Mouse (Mus musculus) monocyte, adult 59 days (primary cell): ENCODE data around the gene Agap3. TPM values are rescaled to one million over a fixed set of nuclear protein-coding genes. Genes with fewer than 3 reads are reported as not detected.

Experiments used
- total RNA-seq, 2 experiments: library from RNA; stranded (reverse); gene quantifications; one replicate each; pipeline ENCODE4 v1.2.4; 2023

Agap3 gene
- 10 to 100 TPM; 58.6 to 61.2 TPM for total RNA-seq

DNA sequence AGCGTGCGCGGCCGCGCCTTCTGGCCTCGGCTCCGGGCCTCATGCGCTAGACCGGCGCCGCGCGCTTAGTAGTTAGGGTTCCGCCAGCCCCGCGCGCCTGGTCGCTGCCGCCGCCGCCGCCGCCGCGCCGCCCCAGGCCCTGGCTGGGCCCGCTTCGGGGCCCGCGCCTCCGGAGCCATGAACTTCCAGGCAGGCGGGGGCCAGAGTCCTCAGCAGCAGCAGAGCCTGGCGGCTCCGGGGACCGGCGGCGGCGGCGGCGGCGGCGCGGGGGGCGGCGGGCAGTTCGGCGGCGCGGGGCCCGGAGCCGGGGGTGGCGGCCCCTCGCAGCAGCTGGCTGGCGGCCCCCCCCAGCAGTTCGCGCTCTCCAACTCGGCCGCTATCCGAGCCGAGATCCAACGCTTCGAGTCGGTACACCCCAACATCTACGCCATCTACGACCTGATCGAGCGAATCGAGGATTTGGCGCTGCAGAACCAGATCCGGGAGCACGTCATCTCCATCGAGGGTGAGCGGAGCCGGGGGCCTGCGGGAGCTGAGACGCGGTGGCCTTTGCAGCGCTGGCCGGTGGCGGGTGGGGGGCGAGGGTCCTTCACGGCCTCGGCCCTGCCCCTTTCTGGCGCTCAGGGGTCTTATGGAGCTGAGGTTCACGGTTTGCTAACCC lies at the start of gene Agap3:
Gene Agap3, plus strand, starts transcription at position 148 of the 661 bp plus-strand sequence.

DNA sequence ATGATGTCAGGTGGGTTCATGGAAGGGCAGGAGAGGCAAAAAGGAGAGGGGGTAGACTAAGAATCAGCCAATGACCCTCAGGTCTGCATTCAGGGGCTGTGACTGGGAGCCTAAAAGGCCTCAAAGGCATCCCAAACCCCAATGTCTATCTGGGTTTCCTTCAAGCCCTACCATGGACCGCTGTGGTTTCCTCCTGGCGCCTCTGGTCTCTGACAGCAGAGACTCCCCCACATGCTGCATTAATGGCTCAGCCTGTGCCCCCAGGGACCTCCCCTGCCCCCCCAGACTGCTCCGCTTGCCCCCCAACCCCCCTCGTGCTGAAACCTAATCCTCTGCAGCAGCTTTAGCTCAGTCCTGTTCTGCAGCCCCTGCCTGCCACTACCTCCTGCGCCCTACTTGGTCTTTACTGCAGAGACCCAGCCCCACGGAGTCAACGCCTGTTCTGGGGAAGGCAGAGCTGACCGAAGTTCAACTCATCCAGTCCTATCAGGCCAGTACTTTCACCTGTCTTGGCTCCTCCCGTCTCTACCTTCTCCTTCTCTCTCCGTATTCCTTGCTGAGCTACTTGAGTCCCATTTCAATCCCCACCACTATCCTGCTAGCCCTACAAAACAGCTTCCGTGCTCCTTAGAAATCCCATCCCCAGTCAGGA lies 38.8 kb upstream of the Agap3 start, which contains the start of gene Asic3:
Gene Asic3, plus strand, starts transcription at position 351 of the 652 bp plus-strand sequence.

DNA sequence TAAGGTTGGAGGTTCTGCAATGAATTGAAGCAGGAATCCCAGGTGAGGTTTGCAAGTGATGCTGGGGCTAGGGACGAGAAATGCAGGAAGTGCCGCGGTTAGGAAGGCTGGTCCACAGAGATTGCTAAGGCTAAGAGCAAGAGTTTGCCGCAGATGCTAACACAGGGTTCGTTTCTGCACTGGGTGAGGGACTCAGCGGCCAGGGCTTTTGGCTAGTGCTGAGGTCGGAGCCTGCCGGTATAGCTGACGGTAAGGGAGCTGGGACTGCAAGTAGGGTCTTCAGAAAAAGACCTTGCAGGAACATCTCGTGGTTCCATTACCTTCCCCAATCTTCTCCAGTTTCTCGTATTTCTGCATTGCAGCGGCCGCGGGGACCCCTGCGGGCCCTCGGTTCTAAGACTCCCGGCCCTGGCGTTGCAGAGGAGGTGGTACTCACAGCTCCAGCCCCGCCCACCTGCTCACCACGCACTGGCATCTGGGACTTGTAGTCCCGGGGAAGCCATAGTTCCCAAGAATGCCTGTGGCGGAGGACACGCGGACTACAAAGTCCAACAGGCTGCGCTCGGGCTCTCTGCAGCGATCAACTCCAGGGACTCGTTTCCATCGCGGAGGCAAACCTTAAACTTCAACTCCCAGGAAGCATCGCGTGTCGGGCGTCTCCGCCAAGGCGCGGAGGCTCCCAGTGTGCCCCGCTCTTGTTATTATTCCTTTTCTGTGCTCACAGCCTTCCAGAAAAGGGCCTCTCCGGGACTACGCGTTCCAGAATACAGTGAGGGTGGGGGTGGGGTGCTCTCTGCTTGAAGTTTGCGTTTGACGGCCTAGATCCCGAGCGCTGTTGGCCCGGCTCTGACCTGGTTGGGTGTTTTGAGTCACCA lies 28.6 kb upstream of the Agap3 start, which contains the start of the genes Cdk5 and Slc4a2:
Gene Cdk5, minus strand, starts transcription at position 402 of the 875 bp plus-strand sequence.
Gene Slc4a2, plus strand, starts transcription at position 709 of the 875 bp plus-strand sequence.

DNA sequence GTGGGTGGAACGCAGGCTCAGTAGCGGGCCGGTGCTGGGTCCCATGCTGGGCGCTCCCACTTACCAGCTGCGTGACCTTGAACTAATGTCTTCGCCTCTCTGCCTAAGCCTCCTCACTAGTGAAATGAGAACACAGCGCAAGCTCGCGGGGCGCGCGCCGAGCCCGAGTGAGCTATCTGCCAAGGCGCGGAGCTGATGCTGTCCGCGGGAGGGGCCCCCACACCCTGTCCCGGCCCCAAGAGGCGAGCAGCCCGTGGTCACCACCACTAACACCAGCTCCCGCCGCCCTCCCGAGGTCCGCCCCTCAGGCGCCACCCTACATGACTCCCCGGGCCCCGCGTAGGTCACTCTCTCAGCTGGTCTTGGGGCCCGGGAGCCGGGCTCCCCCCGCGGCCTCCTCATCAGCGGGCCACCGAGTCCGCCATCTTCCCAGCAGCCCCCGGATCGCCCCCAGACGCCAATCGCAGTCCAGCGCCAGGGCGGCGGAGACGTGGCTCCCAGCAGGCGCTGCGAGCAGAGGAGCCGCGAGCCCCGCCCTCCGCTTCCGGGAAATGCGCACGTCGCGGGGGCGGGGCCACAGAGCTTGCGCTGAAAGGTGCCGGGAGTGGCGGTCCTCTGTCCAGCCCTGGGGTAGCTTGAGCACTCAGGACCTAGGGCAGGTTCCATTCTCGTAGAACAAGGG lies 7.1 kb upstream of the Agap3 start, which contains the start of gene Fastk:
Gene Fastk, minus strand, starts transcription at position 542 of the 682 bp plus-strand sequence.

DNA sequence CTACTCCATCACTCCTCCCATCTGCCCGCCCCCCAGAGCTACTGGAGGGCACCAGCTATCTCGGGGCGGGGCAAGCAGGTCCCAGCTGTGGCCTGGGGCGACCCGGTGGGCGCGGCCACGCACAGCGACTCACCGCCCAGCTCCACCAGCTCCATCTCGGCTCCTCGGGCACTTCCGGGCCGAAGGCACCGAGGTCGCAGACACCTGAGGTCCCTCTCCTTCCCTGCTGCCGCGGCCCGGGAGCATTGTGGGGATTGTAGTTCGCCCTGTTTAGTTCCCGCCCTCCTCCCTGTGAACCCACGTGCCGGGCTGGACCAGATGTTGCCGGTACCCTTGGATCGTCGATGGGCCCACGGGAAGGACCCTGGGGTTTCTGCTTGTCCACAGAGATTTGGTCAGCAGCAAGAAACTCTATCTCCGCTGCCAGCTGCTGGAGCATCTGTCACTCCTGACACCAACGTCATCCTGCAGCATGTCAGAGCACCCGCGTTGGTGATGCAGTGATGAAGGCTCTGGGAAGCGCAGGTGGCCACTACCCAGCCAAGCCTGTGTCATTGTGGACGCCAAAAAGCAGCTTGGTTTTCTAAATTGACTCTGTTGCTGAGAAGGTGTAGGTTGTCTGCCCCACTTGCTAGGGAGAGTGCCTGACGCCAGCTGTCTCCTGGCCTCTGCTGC lies 4.2 kb upstream of the Agap3 start, which contains the start of gene Tmub1:
Gene Tmub1, minus strand, starts transcription at position 231 of the 675 bp plus-strand sequence.

DNA sequence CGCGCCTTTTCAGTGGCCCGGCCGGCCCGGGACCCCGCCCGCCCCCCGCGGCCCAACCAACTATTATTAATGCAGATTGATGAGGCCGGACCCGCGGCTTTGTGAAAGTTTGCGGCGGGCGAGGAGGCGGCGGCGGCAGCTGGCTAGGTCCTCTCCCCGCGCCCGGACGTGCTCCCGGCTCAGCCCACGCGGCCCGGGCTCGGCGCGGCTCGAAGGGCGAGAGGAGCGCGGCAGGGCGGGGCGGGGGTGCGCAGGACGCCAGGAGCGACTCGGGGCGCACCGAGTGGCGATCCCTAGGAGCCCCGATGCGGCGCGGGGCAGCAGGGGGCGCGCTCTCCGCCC lies 74.9 kb downstream of the Agap3 start, which contains the start of gene Gbx1:
Gene Gbx1, minus strand, starts transcription at position 314 of the 342 bp plus-strand sequence.

DNA sequence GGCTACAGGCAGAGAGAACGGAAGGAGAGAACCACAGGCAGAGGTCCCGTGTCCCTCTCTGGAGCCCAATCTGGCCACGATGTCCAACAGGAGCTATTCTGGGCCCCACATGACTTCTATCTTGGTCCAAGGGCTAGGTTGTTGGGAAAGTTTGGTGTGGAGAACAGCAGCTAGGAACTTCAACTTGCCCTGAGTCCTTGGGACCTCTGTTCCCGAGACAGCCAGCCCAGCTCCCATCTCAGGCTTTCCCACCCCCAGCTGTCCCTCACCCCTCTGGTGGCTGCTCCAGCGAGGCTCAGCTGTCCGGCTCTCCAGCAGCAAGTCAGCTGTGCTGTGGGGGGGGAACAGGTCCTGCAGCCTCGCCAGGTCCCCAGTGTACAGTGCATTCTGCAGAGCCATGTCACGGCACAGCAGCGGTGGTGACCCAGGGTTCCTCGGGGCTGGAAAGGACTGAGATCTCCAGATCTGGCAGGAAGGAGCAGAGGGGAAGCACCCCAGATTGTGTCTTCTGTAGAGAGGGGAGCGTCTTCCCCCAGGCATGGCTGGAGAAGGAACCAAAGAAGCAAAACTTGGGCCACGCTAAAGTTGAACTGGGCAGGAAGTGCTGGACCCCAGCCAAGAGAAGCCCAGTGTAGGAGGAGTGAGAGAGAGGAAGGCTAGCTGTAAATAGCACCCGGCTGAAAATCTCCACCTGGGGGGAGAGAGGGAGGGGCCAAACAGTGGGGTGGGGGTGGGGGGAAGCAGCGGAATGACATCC lies 88.6 kb downstream of the Agap3 start, which contains the start of gene Asb10:
Gene Asb10, minus strand, starts transcription at position 592 of the 757 bp plus-strand sequence.

Other genes with a start within 250 kb of the Agap3 start
- not detected for gene Kcnh2, start 100.6 kb upstream of the Agap3 start, total RNA-seq
- under 1 TPM; 0.18 to 0.21 TPM for gene Nos3, start 87.4 kb upstream of the Agap3 start, total RNA-seq
- gene Atg9b, start 60.0 kb upstream of the Agap3 start, total RNA-seq: 1 to 10 TPM; 1.4 TPM
- 10 to 100 TPM; 11.2 to 12.7 TPM for gene Abcb8, start 58.5 kb upstream of the Agap3 start, total RNA-seq
- gene Asic3, start 38.8 kb upstream of the Agap3 start, total RNA-seq: under 1 TPM in 1 of 2 experiments, not detected in 1; 0.26 TPM
- gene Cdk5, start 28.6 kb upstream of the Agap3 start, total RNA-seq: 10 to 100 TPM; 23.1 to 32.0 TPM
- 10 to 100 TPM; 59.6 to 65.9 TPM for gene Slc4a2, start 28.3 kb upstream of the Agap3 start, total RNA-seq
- gene Fastk, start 6.9 kb upstream of the Agap3 start, total RNA-seq: 10 to 100 TPM; 44.0 to 59.8 TPM
- 10 to 100 TPM; 19.3 to 19.6 TPM for gene Tmub1, start 4.3 kb upstream of the Agap3 start, total RNA-seq
- gene Gbx1, start 75.0 kb downstream of the Agap3 start, total RNA-seq: not detected
- not detected for gene Asb10, start 88.8 kb downstream of the Agap3 start, total RNA-seq
- gene 4931409K22Rik, start 104.6 kb downstream of the Agap3 start, total RNA-seq: not detected
- 10 to 100 TPM; 30.4 to 32.8 TPM for gene Abcf2, start 125.3 kb downstream of the Agap3 start, total RNA-seq
- gene Chpf2, start 134.6 kb downstream of the Agap3 start, total RNA-seq: 10 to 100 TPM; 29.1 to 31.1 TPM
- not detected for gene Smarcd3, start 172.2 kb downstream of the Agap3 start, total RNA-seq
- gene Nub1, start 233.4 kb downstream of the Agap3 start, total RNA-seq: 10 to 100 TPM; 66.8 to 74.7 TPM